Mouse (Mus musculus): ENCODE results near the gene Ticam1. TPM values are rescaled to one million over a fixed set of nuclear protein-coding genes. Genes with fewer than 3 reads are reported as not detected.

The Ticam1 gene
- polyA plus RNA-seq, 1 experiment = 33.3 TPM

- DNase-seq = no peak
Measured at GRCm38 (mm10) chr17:56305156-56305555, 28.6 kb upstream of the Ticam1 start.

DNA sequence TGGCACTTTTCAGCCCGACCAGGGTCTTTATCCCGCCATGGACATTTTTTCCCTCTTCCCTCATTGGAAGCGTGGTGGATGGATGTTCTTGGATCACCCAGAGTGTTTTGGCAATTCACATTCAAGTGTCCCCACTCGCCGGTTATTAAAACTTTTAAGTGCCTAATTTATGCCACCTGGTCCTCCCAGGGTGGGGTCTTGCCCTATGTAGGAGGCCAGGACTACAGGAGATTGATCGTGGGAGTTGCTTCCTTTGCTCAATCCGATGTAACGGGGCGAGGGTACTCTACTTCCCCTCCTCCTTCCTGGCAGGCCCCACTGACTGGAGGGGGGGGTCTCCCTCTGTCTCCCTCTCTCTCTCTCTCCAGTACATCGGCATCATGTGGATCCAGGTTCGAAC lies 28.1 kb upstream of the Ticam1 start:
- no peak overlapping the region for H3K27ac ChIP-seq (ENCODE audit: insufficient read depth, low read depth, low read length)
- TF ChIP-seq POLR2A (IDR thresholded peaks at IDR 0.05; ENCODE audit: low read depth, low read length) = no peak
- no peak for TF ChIP-seq CTCF (conservative IDR thresholded peaks at IDR 0.05; ENCODE audit: insufficient read depth, insufficient read length, low read depth, low read length)
- no peaks in the 10 kb centered on the region for H3K27me3 ChIP-seq (replicated peaks; ENCODE audit: control insufficient read depth, insufficient read depth, low read length)
- peaks cover 11% of the 10 kb centered on the region; the same call in 1 of the 2 replicates for H3K4me1 ChIP-seq (ENCODE audit: control insufficient read depth, insufficient read depth, low read length)
- no peak for DNase-seq
- no peaks in the 10 kb centered on the region for H3K36me3 ChIP-seq (ENCODE audit: control insufficient read depth, insufficient read depth, low read length)
- no peak overlapping the region for H3K4me3 ChIP-seq (ENCODE audit: insufficient read depth, low read depth, low read length)
- WGBS = 30% methylated on average over 11 of the region's 11 CpGs

More at GRCm38 (mm10) chr17:56305156-56305555, 28.6 kb upstream of the Ticam1 start:
- no peak overlapping the region for H3K4me3 ChIP-seq (ENCODE audit: insufficient read depth, low read depth, low read length)
- no peaks in the 10 kb centered on the region for H3K27me3 ChIP-seq (replicated peaks; ENCODE audit: control insufficient read depth, insufficient read depth, low read length)
- no peak overlapping the region for H3K27ac ChIP-seq (ENCODE audit: insufficient read depth, low read depth, low read length)
- peaks cover 11% of the 10 kb centered on the region; the same call in 1 of the 2 replicates for H3K4me1 ChIP-seq (ENCODE audit: control insufficient read depth, insufficient read depth, low read length)
- no peaks in the 10 kb centered on the region for H3K36me3 ChIP-seq (ENCODE audit: control insufficient read depth, insufficient read depth, low read length)
- TF ChIP-seq CTCF (conservative IDR thresholded peaks at IDR 0.05; ENCODE audit: insufficient read depth, insufficient read length, low read depth, low read length) (no peak), POLR2A (IDR thresholded peaks at IDR 0.05; ENCODE audit: low read depth, low read length) (no peak)
- WGBS = 46% methylated on average over 9 of the region's 9 CpGs

DNA sequence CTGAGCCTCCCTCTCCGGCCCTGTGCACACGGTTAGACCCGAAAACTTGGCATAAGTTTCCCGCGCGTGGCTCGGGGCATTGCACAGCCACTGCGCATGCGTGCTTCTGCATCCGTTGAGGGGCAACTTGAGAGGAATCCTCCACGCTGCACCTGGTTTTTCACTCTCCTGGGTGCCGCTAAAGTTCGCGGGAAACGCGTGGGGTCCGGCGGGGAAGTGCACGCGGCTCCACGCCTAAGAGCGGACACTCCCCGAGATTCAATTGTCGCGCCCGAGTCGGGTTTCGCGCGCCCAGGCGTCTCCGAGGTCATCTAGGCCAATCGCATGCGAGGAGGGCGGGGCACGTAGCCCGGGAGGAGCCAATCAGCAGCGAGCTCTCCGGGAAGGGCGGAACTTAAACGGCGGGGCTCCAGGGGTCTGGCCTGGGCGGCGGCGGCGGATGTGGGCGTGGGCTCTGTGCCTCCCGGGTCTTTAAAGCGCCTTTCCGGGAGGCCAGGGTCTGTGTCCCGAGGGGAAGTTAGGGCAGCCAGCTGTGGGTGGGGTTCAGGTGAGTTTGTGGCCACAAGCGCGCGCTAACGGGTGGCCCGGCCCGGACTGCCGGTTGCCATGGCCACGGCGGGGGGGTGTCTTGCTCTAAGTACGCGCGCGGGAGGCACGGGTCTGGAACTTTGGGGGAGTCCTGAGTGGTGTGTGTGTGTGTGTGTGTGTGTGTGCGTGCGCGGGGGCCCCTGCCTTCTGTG lies 27.4 kb upstream of the Ticam1 start:
- H3K4me3 ChIP-seq (ENCODE audit: insufficient read depth, low read depth, low read length) = peak overlapping the region; percentile 76
- peaks cover 11% of the 10 kb centered on the region; the same call in 1 of the 2 replicates for H3K4me1 ChIP-seq (ENCODE audit: control insufficient read depth, insufficient read depth, low read length)
- no peaks in the 10 kb centered on the region for H3K36me3 ChIP-seq (ENCODE audit: control insufficient read depth, insufficient read depth, low read length)
- peak; percentile 97 for DNase-seq
- no peak overlapping the region for H3K27ac ChIP-seq (ENCODE audit: insufficient read depth, low read depth, low read length)
- TF ChIP-seq CTCF (conservative IDR thresholded peaks at IDR 0.05; ENCODE audit: insufficient read depth, insufficient read length, low read depth, low read length) (no peak), POLR2A (IDR thresholded peaks at IDR 0.05; ENCODE audit: low read depth, low read length) (no peak)
- H3K27me3 ChIP-seq (replicated peaks; ENCODE audit: control insufficient read depth, insufficient read depth, low read length) = no peaks in the 10 kb centered on the region
- WGBS = 1% methylated on average over 68 of the region's 68 CpGs

- TF ChIP-seq POLR2A (IDR thresholded peaks at IDR 0.05; ENCODE audit: low read depth, low read length) = no peak
- no peak for TF ChIP-seq CTCF (conservative IDR thresholded peaks at IDR 0.05; ENCODE audit: insufficient read depth, insufficient read length, low read depth, low read length)
- Histone ChIP-seq H3K27ac (ENCODE audit: insufficient read depth, low read depth, low read length) (no peak within 1 kb of the TSS), H3K27me3 (replicated peaks; ENCODE audit: control insufficient read depth, insufficient read depth, low read length) (no peaks in the 10 kb centered on the region), H3K4me1 (ENCODE audit: control insufficient read depth, insufficient read depth, low read length) (peaks cover 11% of the 10 kb centered on the region; the same call in 1 of the 2 replicates), H3K4me3 (ENCODE audit: insufficient read depth, low read depth, low read length) (peak within 1 kb of the TSS; percentile 76), H3K36me3 (ENCODE audit: control insufficient read depth, insufficient read depth, low read length) (no peaks in the 10 kb centered on the region)
- peak; percentile 84 for DNase-seq
- WGBS = under 1% methylated on average over 43 of the region's 43 CpGs
Measured at GRCm38 (mm10) chr17:56303160-56303846, 26.7 kb upstream of the Ticam1 start, which contains the start of gene Uhrf1. TSS of gene Uhrf1 (plus strand) at chr17:56303321.

GRCm38 (mm10) chr17:56302363-56302996 lies 25.9 kb upstream of the Ticam1 start:
- Histone ChIP-seq H3K36me3 (ENCODE audit: control insufficient read depth, insufficient read depth, low read length) (no peaks in the 10 kb centered on the region), H3K27ac (ENCODE audit: insufficient read depth, low read depth, low read length) (no peak overlapping the region), H3K4me1 (ENCODE audit: control insufficient read depth, insufficient read depth, low read length) (peaks cover 11% of the 10 kb centered on the region; the same call in 1 of the 2 replicates), H3K27me3 (replicated peaks; ENCODE audit: control insufficient read depth, insufficient read depth, low read length) (no peaks in the 10 kb centered on the region), H3K4me3 (ENCODE audit: insufficient read depth, low read depth, low read length) (no peak overlapping the region)
- WGBS = 21% methylated on average over 13 of the region's 13 CpGs
- TF ChIP-seq POLR2A (IDR thresholded peaks at IDR 0.05; ENCODE audit: low read depth, low read length) (no peak), CTCF (conservative IDR thresholded peaks at IDR 0.05; ENCODE audit: insufficient read depth, insufficient read length, low read depth, low read length) (no peak)
- DNase-seq = peak; percentile 54

DNA sequence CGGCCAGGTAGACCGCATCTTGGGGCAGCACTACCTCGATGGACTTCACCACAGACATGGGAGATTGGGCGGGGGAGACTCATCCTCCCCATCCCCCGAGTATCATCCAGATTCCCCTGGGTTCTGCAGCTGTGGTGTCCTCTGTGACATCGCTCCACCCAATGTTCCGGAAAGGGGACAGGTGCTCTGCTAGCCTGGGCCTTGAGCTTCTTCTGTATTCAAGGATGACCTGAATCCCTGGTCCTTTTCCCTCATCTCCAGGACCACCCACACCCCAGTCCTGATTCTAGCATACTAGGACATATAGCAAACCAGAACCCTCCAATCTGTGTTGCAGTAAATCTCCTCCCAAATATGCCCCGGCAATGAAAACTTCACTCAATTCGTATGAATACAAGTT lies 23.6 kb upstream of the Ticam1 start, which contains the start of gene Arrdc5:
Gene Arrdc5 (minus strand): TSS at position 101 of the 400 bp plus-strand sequence.
- Histone ChIP-seq H3K36me3 (ENCODE audit: control insufficient read depth, insufficient read depth, low read length) (no peaks in the 10 kb centered on the region), H3K27ac (ENCODE audit: insufficient read depth, low read depth, low read length) (no peak within 1 kb of the TSS), H3K27me3 (replicated peaks; ENCODE audit: control insufficient read depth, insufficient read depth, low read length) (no peaks in the 10 kb centered on the region), H3K4me1 (ENCODE audit: control insufficient read depth, insufficient read depth, low read length) (peaks cover 11% of the 10 kb centered on the region; the same call in 1 of the 2 replicates), H3K4me3 (ENCODE audit: insufficient read depth, low read depth, low read length) (no peak within 1 kb of the TSS)
- TF ChIP-seq CTCF (conservative IDR thresholded peaks at IDR 0.05; ENCODE audit: insufficient read depth, insufficient read length, low read depth, low read length) (no peak), POLR2A (IDR thresholded peaks at IDR 0.05; ENCODE audit: low read depth, low read length) (no peak)
- WGBS = 89% methylated on average over 9 of the region's 9 CpGs
- DNase-seq = no peak
